Mouse (Mus musculus): ENCODE results near the gene Jag1.

DNA sequence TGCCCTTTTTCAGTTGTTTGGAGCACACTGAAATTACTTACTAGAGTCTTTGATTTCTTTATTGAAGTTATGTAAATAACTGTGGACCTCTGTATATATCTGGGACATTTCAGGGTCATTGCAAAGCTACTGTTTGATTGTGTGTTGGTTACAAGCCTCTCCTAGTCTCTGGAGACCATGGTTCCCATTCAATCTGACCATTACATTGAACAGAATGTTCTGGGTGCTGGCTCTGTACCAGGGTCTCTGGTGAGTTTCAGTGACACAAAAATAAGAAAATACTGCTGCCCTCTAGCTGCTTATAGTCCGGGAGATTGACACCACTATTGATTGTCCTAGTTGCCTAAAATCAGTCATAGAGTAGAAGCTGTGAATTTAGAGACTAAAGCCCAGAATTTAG, 66.5 kb downstream of the Jag1 start:
- no peak for TF ChIP-seq CTCF (IDR thresholded peaks at IDR 0.05 in 2 of 3, conservative IDR thresholded peaks at IDR 0.05 in 1 of 3; ENCODE audit: control insufficient read depth in 1 of 3, insufficient read depth in 1 of 3, low read depth in 2 of 3, low read length in 3 of 3, poor library complexity in 1 of 3, severe bottlenecking in 1 of 3)
- no peak for TF ChIP-seq MYC (IDR thresholded peaks at IDR 0.05; ENCODE audit: low read depth, low read length)
- no peak for TF ChIP-seq HCFC1 (IDR thresholded peaks at IDR 0.05; ENCODE audit: low read depth, low read length)
- no peak for TF ChIP-seq MAZ (IDR thresholded peaks at IDR 0.05; ENCODE audit: low read depth, low read length)
- TF ChIP-seq TAL1 (IDR thresholded peaks at IDR 0.05; ENCODE audit: low read length) = no peak
- no peak for TF ChIP-seq ETS1 (IDR thresholded peaks at IDR 0.05; ENCODE audit: low read depth, low read length)
- TF ChIP-seq NELFE (IDR thresholded peaks at IDR 0.05; ENCODE audit: low read depth, low read length) = no peak
- TF ChIP-seq GABPA (IDR thresholded peaks at IDR 0.05; ENCODE audit: low read depth, low read length) = no peak
- no peak for TF ChIP-seq JUND (IDR thresholded peaks at IDR 0.05; ENCODE audit: low read depth, low read length)
- no peak for TF ChIP-seq RCOR1 (IDR thresholded peaks at IDR 0.05; ENCODE audit: low read depth, low read length)
- TF ChIP-seq NRF1 (IDR thresholded peaks at IDR 0.05; ENCODE audit: insufficient read depth, low read depth, low read length, poor library complexity, severe bottlenecking) = no peak
- no peak for TF ChIP-seq SIN3A (IDR thresholded peaks at IDR 0.05; ENCODE audit: low read length)
- no peak for TF ChIP-seq UBTF (IDR thresholded peaks at IDR 0.05; ENCODE audit: borderline replicate concordance, insufficient read depth, low read depth, low read length)
- no peak for TF ChIP-seq POLR2A (IDR thresholded peaks at IDR 0.05; ENCODE audit: control insufficient read depth in 1 of 2, insufficient read depth in 1 of 2, low read depth in 1 of 2, low read length in 2 of 2, poor library complexity in 1 of 2)
